Mouse (Mus musculus) bone marrow, adult 2 months (tissue): ENCODE measurements around the gene Ly6g6d. TPM values are rescaled to one million over a fixed set of nuclear protein-coding genes. Genes with fewer than 3 reads are reported as not detected.

Source experiments
- H3K27ac ChIP-seq: fragments of 200-500 bp; 2 replicates; pipeline ENCODE4 v1.5.1; 2012; ENCODE audit warnings: low read depth, mild to moderate bottlenecking, control low read depth, inconsistent platforms, low read length; ENCODE audit not compliant: control insufficient read depth, poor library complexity, insufficient read depth
- H3K4me1 ChIP-seq: fragments of 200-500 bp; 2 replicates; pipeline ENCODE4 v1.6.1; 2011; ENCODE audit warnings: low read length; ENCODE audit not compliant: control insufficient read depth, insufficient read depth
- H3K4me3 ChIP-seq: fragments of 200-500 bp; replicated peaks from 2 replicates; pipeline ENCODE3; 2011; ENCODE audit warnings: mild to moderate bottlenecking, low read depth, low read length, control low read depth; ENCODE audit not compliant: control insufficient read depth
- CTCF ChIP-seq: fragments of 200-500 bp; IDR thresholded peaks from 2 replicates; pipeline ENCODE4 v1.5.1; 2011; ENCODE audit warnings: low read length, control low read depth; ENCODE audit not compliant: control insufficient read depth, insufficient read depth
- POLR2A ChIP-seq: fragments of 200-500 bp; IDR thresholded peaks from 2 replicates; pipeline ENCODE4 v1.6.1; 2011; ENCODE audit warnings: low read depth, mild to moderate bottlenecking, control low read depth, low read length, borderline replicate concordance; ENCODE audit not compliant: control insufficient read depth
- WGBS: fragments of 180-500 bp; shearing (Covaris S2); methylation state at CpG from one replicate; pipeline ENCODE4 v1.1.7; 2018; 5-methylcytosine and 5-hydroxymethylcytosine counted together
- polyA plus RNA-seq: library from polyadenylated mRNA; stranded (reverse); fragments of >200 nt; gene quantifications from 2 replicates; pipeline ENCODE4 v1.2.4, GENCODE M21; 2011; ENCODE audit warnings: low replicate concordance; ENCODE audit not compliant: missing spikeins, insufficient read depth, insufficient read length

Ly6g6d gene
- polyA plus RNA-seq, 1 experiment = 26.2 TPM

DNA sequence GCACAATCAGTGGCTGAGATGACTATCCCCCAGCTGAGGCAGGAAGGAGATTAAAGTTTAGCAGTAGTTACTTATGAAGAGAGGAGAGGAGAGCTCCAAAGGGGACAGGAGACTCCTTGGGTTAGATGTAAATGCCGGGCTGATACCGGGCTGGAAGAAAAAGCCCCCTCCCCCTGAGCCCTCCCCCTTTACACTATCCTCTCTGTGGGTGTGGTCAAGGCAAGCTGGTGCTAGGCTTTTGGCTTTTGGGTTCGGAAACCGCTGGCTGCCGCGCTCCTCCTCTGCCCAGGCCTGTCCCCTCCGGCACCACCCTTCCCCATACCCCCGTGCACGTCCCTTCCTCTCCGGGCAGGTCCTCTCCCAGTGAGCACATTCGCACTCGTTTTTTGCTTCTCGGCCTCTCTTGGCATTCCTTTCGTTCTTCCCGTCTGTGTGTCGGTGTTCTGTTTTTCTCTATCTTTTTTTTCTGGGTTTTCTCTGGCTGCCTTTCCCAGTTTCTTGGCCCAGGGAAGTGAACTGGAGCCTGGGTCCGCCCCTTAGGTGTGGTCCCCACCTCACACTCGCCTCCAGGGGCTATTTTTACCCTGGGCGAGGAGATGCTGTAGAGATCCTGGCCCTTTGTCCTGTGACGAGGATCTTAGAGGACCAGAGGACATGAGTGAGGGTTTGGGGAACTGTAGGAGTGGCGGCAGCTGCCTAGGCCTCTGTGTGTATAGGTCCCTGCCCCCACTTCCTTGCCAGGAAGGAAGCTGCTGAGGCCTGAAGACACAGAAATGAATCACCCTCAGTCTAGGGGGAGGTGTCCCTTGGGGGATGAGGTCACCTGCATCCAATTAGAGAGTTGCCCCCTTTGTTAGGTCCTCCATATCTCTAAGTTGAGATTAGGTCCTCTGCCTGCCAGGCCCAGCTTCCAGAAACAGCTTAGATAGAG lies 26.4 kb downstream of the Ly6g6d start:
- TF ChIP-seq POLR2A (peak; percentile 71), CTCF (no peak)
- 2% methylated on average over 21 of the region's 21 CpGs for WGBS
- Histone ChIP-seq H3K4me3 (peak overlapping the region; percentile 89), H3K27ac (peak overlapping the region; percentile 98), H3K4me1 (peaks cover 5% of the 10 kb centered on the region; the same call in 1 of the 2 replicates)

GRCm38 (mm10) chr17:35050126-35050750 lies 27.6 kb downstream of the Ly6g6d start:
- H3K4me1 ChIP-seq = peaks cover 5% of the 10 kb centered on the region; the same call in 1 of the 2 replicates
- WGBS = under 1% methylated on average over 27 of the region's 27 CpGs
- TF ChIP-seq CTCF = no peak
- TF ChIP-seq POLR2A = peak; percentile 93

GRCm38 (mm10) chr17:35049561-35050016 lies 28.3 kb downstream of the Ly6g6d start, which contains the start of gene Clic1:
TSS of gene Clic1 (plus strand) at chr17:35049966.
- Histone ChIP-seq H3K27ac (peak within 1 kb of the TSS; percentile 98), H3K4me3 (peak within 1 kb of the TSS; percentile 89), H3K4me1 (peaks cover 5% of the 10 kb centered on the region; the same call in 1 of the 2 replicates)
- TF ChIP-seq CTCF (no peak), POLR2A (peak; percentile 79; the same call in 1 of the 2 replicates)
- WGBS = under 1% methylated on average over 11 of the region's 11 CpGs

More at GRCm38 (mm10) chr17:35050126-35050750, 27.6 kb downstream of the Ly6g6d start:
- Histone ChIP-seq H3K4me3 (peak overlapping the region; percentile 89), H3K27ac (peak overlapping the region; percentile 98)

DNA sequence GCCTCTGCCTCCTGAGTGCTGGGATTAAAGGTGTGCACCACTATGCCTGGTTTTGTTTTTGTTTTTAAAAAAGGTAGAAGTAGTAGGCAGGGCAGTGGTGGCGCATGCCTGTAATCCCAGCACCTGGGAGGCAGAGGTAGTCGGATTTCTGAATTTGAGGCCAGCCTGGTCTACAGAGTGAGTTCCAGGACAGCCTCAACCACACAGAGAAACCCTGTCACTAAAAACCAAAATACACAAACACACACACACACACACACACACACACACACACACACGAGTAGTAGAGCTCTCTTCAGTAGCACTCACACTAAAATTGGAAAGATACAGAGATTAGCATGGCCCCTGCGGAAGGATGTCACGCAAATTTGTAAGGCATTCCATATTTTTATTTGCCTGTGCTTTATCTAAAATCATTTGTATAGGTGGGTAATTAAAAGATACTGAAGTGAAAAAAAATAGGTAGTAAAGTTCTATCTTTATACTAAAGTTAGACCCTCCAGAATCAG lies 28.9 kb downstream of the Ly6g6d start:
- Histone ChIP-seq H3K4me3 (no peak overlapping the region), H3K27ac (peak overlapping the region; percentile 84), H3K4me1 (peaks cover 5% of the 10 kb centered on the region; the same call in 1 of the 2 replicates)
- WGBS = 15% methylated on average over 5 of the region's 5 CpGs
- TF ChIP-seq CTCF (no peak), POLR2A (no peak)

GRCm38 (mm10) chr17:35048149-35048931 lies 29.5 kb downstream of the Ly6g6d start:
- no peak for TF ChIP-seq POLR2A
- no peak for TF ChIP-seq CTCF
- WGBS = under 1% methylated on average over 11 of the region's 11 CpGs
- Histone ChIP-seq H3K4me1 (peaks cover 5% of the 10 kb centered on the region; the same call in 1 of the 2 replicates), H3K27ac (peak overlapping the region; percentile 87), H3K4me3 (peak overlapping the region; percentile 19)

GRCm38 (mm10) chr17:35047688-35048087 lies 30.2 kb downstream of the Ly6g6d start:
- Histone ChIP-seq H3K27ac (peak overlapping the region; percentile 87), H3K4me3 (no peak overlapping the region), H3K4me1 (peaks cover 5% of the 10 kb centered on the region; the same call in 1 of the 2 replicates)
- WGBS = 9% methylated on average over 1 of the region's 1 CpGs
- TF ChIP-seq POLR2A (no peak), CTCF (no peak)

- Histone ChIP-seq H3K4me3 (peak within 1 kb of the TSS; percentile 65), H3K4me1 (peaks cover 3% of the 10 kb centered on the region; the same call in 1 of the 2 replicates), H3K27ac (peak within 1 kb of the TSS; percentile 87)
- TF ChIP-seq CTCF = no peak
- TF ChIP-seq POLR2A = peak; percentile 43; the same call in 1 of the 2 replicates
- under 1% methylated on average over 33 of the region's 33 CpGs for WGBS
Measured at GRCm38 (mm10) chr17:35046681-35047455, 31.0 kb downstream of the Ly6g6d start, which contains the start of gene Msh5. TSS of gene Msh5 (minus strand) at chr17:35046745.
